Mouse (Mus musculus) liver, embryonic 14.5 days (tissue): Measurements from ENCODE around the gene Hcrtr2.

Experiments
- CTCF ChIP-seq: IDR thresholded peaks from 2 replicates; pipeline ENCODE4 v1.5.1; 2016; ENCODE audit warnings: antibody characterized with exemption, low read depth, control low read depth
- EP300 ChIP-seq: IDR thresholded peaks from 2 replicates; pipeline ENCODE4 v1.6.1; 2016; ENCODE audit warnings: antibody characterized with exemption, low read depth

DNA sequence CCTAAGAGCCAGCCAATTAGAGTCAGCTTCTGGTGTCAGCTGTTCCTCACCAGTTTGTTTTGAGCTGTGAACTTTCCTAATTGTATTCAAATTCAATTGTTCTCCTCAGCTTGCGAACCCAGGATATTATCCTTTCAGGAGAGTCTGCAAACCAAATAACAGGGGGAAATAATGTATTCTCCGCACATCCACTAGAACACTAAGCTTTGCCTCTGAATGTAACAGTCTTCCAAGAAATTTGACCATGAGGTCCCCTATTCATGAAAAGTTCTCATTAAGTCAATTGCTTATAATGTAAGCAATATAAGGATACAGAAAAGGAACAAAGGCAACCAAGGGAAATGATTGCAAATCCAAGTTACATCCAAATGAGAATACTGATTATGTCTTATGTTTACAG lies 110.1 kb downstream of the Hcrtr2 start, which contains the start of gene Gfral:
- TF ChIP-seq CTCF, result no peak
- TF ChIP-seq EP300, result no peak
